Mouse (Mus musculus) liver, embryonic 16.5 days (tissue): Measurements from ENCODE around the gene Gng7. TPM values are rescaled to one million over a fixed set of nuclear protein-coding genes. Genes with fewer than 3 reads are reported as not detected.
A peak's percentile ranks its signal among the peaks of the same experiment; 100 is the strongest.

ENCODE experiments used
- ATAC-seq: fragments of 200-750 bp; cut with Nextera tagmentation; 2 replicates; pipeline ENCODE4 v1.8.0; 2017; ENCODE audit warnings: low read depth, mild to moderate bottlenecking, moderate number of reproducible peaks, moderate library complexity
- H3K27ac ChIP-seq: fragments of 300-500 bp; sonication (generic); 2 replicates; pipeline ENCODE4 v1.5.1; 2014; ENCODE audit warnings: mild to moderate bottlenecking, low read length
- H3K27me3 ChIP-seq: fragments of 300-500 bp; sonication (generic); 2 replicates; pipeline ENCODE4 v1.6.1; 2014; ENCODE audit warnings: low read depth, low read length, mixed read lengths; ENCODE audit not compliant: control insufficient read depth, insufficient read depth
- H3K36me3 ChIP-seq: fragments of 300-500 bp; sonication (generic); 2 replicates; pipeline ENCODE4 v1.6.1; 2014; ENCODE audit warnings: mild to moderate bottlenecking; ENCODE audit not compliant: control insufficient read depth, insufficient read depth
- H3K4me1 ChIP-seq: fragments of 300-500 bp; sonication (generic); 2 replicates; pipeline ENCODE4 v1.6.1; 2014; ENCODE audit warnings: low read depth, low read length, mixed read lengths; ENCODE audit not compliant: control insufficient read depth
- H3K4me2 ChIP-seq: fragments of 300-500 bp; sonication (generic); 2 replicates; pipeline ENCODE4 v1.6.1; 2014; ENCODE audit warnings: low read depth, low read length, mixed read lengths
- H3K4me3 ChIP-seq: fragments of 300-500 bp; sonication (generic); 2 replicates; pipeline ENCODE4 v1.5.1; 2014; ENCODE audit warnings: low read depth, mild to moderate bottlenecking, low read length
- H3K9ac ChIP-seq: fragments of 300-500 bp; sonication (generic); 2 replicates; pipeline ENCODE4 v1.6.1; 2014; ENCODE audit warnings: low read depth, low read length
- H3K9me3 ChIP-seq: fragments of 300-500 bp; sonication (generic); replicated peaks from 2 replicates; pipeline ENCODE4 v1.6.1; 2016; ENCODE audit warnings: low read length; ENCODE audit not compliant: control insufficient read depth
- WGBS: fragments of 180-500 bp; shearing (Covaris S2); extraction: QIAGEN DNeasy Blood & Tissue Kit; methylation state at CpG from one replicate; pipeline ENCODE4 v1.1.7; 2014; ENCODE audit not compliant: insufficient replicate concordance; 5-methylcytosine and 5-hydroxymethylcytosine counted together
- polyA plus RNA-seq: library from polyadenylated mRNA; unstranded; fragments of >200 nt; fragmentation: Nextera tagmentation; extraction: Ambion mirVana; gene quantifications from 2 replicates; pipeline ENCODE4 v1.2.1, GENCODE M21; 2015

The Gng7 gene
- polyA plus RNA-seq, 1 experiment from 2014 or later = 0.44 TPM

GRCm38 (mm10) chr10:81019687-81020086 lies 4.9 kb upstream of the Gng7 start:
- Histone ChIP-seq H3K4me2 (no peak overlapping the region), H3K27ac (no peak overlapping the region), H3K36me3 (no peaks in the 10 kb centered on the region), H3K4me1 (peaks cover 7% of the 10 kb centered on the region), H3K4me3 (no peak overlapping the region), H3K9me3 (no peaks in the 10 kb centered on the region), H3K9ac (no peak overlapping the region), H3K27me3 (peaks cover 33% of the 10 kb centered on the region)
- no peak for ATAC-seq
- WGBS = 54% methylated on average over 6 of the region's 6 CpGs

- no peaks in the 10 kb centered on the region for H3K36me3 ChIP-seq
- no peak overlapping the region for H3K9ac ChIP-seq
- WGBS = 24% methylated on average over 10 of the region's 10 CpGs
- peaks cover 9% of the 10 kb centered on the region for H3K4me1 ChIP-seq
- no peak overlapping the region for H3K27ac ChIP-seq
- no peak overlapping the region for H3K4me2 ChIP-seq
- H3K27me3 ChIP-seq = peaks cover 21% of the 10 kb centered on the region
- no peak for ATAC-seq
- no peaks in the 10 kb centered on the region for H3K9me3 ChIP-seq
- no peak overlapping the region for H3K4me3 ChIP-seq
Measured at GRCm38 (mm10) chr10:81018326-81018725, 3.6 kb upstream of the Gng7 start.

- H3K4me3 ChIP-seq = no peak overlapping the region
- ATAC-seq = no peak
- WGBS = 5% methylated on average over 7 of the region's 7 CpGs
- peaks cover 11% of the 10 kb centered on the region; the same call in 1 of the 2 replicates for H3K27me3 ChIP-seq
- no peak overlapping the region for H3K9ac ChIP-seq
- H3K27ac ChIP-seq = no peak overlapping the region
- H3K36me3 ChIP-seq = no peaks in the 10 kb centered on the region
- H3K9me3 ChIP-seq = no peaks in the 10 kb centered on the region
- peaks cover 9% of the 10 kb centered on the region for H3K4me1 ChIP-seq
- H3K4me2 ChIP-seq = no peak overlapping the region
Measured at GRCm38 (mm10) chr10:81016645-81017044, 1.9 kb upstream of the Gng7 start.

GRCm38 (mm10) chr10:81015666-81016065 lies 921 bp upstream of the Gng7 start:
- no peak overlapping the region for H3K4me2 ChIP-seq
- no peaks in the 10 kb centered on the region for H3K36me3 ChIP-seq

GRCm38 (mm10) chr10:81010851-81011250 lies 3.9 kb downstream of the Gng7 start:
- Histone ChIP-seq H3K4me3 (no peak overlapping the region), H3K9ac (no peak overlapping the region), H3K9me3 (no peaks in the 10 kb centered on the region), H3K36me3 (no peaks in the 10 kb centered on the region), H3K4me1 (peaks cover 9% of the 10 kb centered on the region), H3K4me2 (no peak overlapping the region), H3K27ac (no peak overlapping the region), H3K27me3 (peaks cover 2% of the 10 kb centered on the region; the same call in 1 of the 2 replicates)
- ATAC-seq = no peak
- 67% methylated on average over 6 of the region's 6 CpGs for WGBS

More at GRCm38 (mm10) chr10:81015666-81016065, 921 bp upstream of the Gng7 start:
- WGBS = 54% methylated on average over 2 of the region's 2 CpGs
- Histone ChIP-seq H3K27ac (no peak overlapping the region), H3K9me3 (no peaks in the 10 kb centered on the region), H3K9ac (no peak overlapping the region), H3K4me1 (peaks cover 9% of the 10 kb centered on the region), H3K4me3 (no peak overlapping the region), H3K27me3 (peaks cover 4% of the 10 kb centered on the region; the same call in 1 of the 2 replicates)
- ATAC-seq = no peak

GRCm38 (mm10) chr10:81007240-81007639 lies 7.5 kb downstream of the Gng7 start:
- peak; percentile 32; the same call in 1 of the 2 replicates for ATAC-seq
- Histone ChIP-seq H3K9ac (no peak overlapping the region), H3K4me2 (no peak overlapping the region), H3K4me3 (no peak overlapping the region), H3K36me3 (no peaks in the 10 kb centered on the region), H3K4me1 (no peaks in the 10 kb centered on the region; the same call in 1 of the 2 replicates), H3K27me3 (peaks cover 2% of the 10 kb centered on the region; the same call in 1 of the 2 replicates), H3K9me3 (no peaks in the 10 kb centered on the region), H3K27ac (no peak overlapping the region)
- WGBS = 26% methylated on average over 7 of the region's 7 CpGs

- Histone ChIP-seq H3K27me3 (no peaks in the 10 kb centered on the region), H3K27ac (no peak overlapping the region), H3K4me3 (no peak overlapping the region), H3K4me1 (no peaks in the 10 kb centered on the region; the same call in 1 of the 2 replicates), H3K9me3 (no peaks in the 10 kb centered on the region), H3K9ac (no peak overlapping the region), H3K4me2 (no peak overlapping the region), H3K36me3 (no peaks in the 10 kb centered on the region)
- WGBS = 77% methylated on average over 7 of the region's 7 CpGs
- ATAC-seq = no peak
Measured at GRCm38 (mm10) chr10:81006005-81006677, 8.6 kb downstream of the Gng7 start.

- H3K27ac ChIP-seq = no peak overlapping the region
- WGBS = 60% methylated on average over 10 of the region's 10 CpGs
Measured at GRCm38 (mm10) chr10:81001161-81001560, 13.6 kb downstream of the Gng7 start.

More at GRCm38 (mm10) chr10:81001161-81001560, 13.6 kb downstream of the Gng7 start:
- peaks cover 19% of the 10 kb centered on the region for H3K4me1 ChIP-seq
- no peaks in the 10 kb centered on the region for H3K36me3 ChIP-seq
- no peaks in the 10 kb centered on the region for H3K9me3 ChIP-seq
- H3K9ac ChIP-seq = no peak overlapping the region
- no peak overlapping the region for H3K4me3 ChIP-seq
- H3K4me2 ChIP-seq = no peak overlapping the region
- H3K27me3 ChIP-seq = peaks cover 4% of the 10 kb centered on the region; the same call in 1 of the 2 replicates
- no peak for ATAC-seq
